Mouse (Mus musculus) brown adipose tissue, adult 24 weeks (tissue): ENCODE results near the gene Scpep1. TPM values are rescaled to one million over a fixed set of nuclear protein-coding genes. Genes with fewer than 3 reads are reported as not detected.
A peak's percentile ranks its signal among the peaks of the same experiment; 100 is the strongest.
"Not testable (repeated sequence)": the region's sequence is repeated elsewhere in the genome, so short reads cannot be mapped to it uniquely, and the experiment has no call there.

ENCODE experiments used
- H3K27ac ChIP-seq: fragments of 200-500 bp; replicated peaks from 2 replicates; pipeline ENCODE4 v1.5.1; 2012; ENCODE audit warnings: low read depth, mild to moderate bottlenecking, low read length
- H3K4me1 ChIP-seq: fragments of 200-500 bp; 2 replicates; pipeline ENCODE4 v1.6.1; 2012; ENCODE audit warnings: low read length, mixed read lengths; ENCODE audit not compliant: control insufficient read depth, insufficient read depth, insufficient read length
- H3K4me3 ChIP-seq: fragments of 200-500 bp; 2 replicates; pipeline ENCODE4 v1.5.1; 2012; ENCODE audit warnings: low read depth, mild to moderate bottlenecking, low read length, moderate library complexity; ENCODE audit not compliant: insufficient read depth
- polyA plus RNA-seq: library from polyadenylated mRNA; stranded (reverse); fragments of >200 nt; gene quantifications from 2 replicates; pipeline ENCODE4 v1.2.4, GENCODE M21; 2012; ENCODE audit not compliant: missing spikeins, insufficient read depth, insufficient read length

Gene Scpep1
- polyA plus RNA-seq, 1 experiment: 57.0 TPM

DNA sequence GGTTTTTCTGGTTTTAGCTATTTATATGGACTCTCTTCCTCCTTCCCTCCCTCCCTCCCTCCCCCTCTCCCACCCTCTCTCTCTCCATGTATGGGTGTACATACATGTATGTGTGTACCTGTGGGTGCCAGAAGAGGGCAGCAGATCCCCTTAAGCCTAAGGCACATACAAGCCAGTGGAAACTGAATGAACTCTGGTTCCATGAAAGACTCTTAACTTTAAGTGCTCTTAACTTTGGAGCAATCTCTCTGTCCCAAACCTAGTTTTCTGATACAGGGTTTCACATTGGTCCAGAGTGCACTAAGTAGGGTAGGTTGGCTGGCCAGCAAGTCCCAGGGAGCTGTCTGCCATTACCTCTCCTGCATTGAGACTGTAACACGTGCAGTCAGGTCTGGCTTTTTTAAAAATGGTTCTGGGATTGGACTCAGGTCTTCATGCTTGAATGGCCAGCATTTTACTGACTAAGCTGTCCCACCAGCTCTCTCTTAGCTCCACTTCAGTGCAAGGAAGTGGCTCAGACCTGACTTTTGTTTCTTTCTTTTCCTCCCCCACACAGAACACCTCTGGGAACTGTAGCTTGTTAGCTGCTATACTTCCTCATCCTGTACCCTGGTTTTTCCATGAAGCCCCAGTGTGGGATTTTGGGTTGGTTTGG, 46.6 kb downstream of the Scpep1 start:
- H3K27ac ChIP-seq: peak overlapping the region; percentile 89
- peaks cover 20% of the 10 kb centered on the region for H3K4me1 ChIP-seq
- H3K4me3 ChIP-seq: no peak overlapping the region

DNA sequence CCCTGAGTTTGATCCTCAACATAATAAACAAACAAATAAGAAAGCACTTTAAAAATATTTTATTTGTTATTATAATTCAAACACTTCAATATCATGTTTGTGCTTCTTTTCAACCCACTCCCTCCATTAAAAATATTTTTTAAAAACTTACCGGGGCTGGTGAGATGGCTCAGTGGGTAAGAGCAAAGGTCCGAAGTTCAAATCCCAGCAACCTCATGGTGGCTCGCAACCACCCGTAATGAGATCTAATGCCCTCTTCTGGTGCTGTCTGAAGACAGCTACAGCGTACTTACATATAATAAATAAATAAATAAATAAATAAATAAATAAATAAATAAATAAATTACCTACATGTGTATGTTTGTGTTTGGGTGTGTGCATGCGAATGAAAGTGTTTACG, 47.4 kb downstream of the Scpep1 start:
- Histone ChIP-seq H3K4me1 (peaks cover 20% of the 10 kb centered on the region), H3K4me3 (no peak overlapping the region), H3K27ac (no peak overlapping the region)

DNA sequence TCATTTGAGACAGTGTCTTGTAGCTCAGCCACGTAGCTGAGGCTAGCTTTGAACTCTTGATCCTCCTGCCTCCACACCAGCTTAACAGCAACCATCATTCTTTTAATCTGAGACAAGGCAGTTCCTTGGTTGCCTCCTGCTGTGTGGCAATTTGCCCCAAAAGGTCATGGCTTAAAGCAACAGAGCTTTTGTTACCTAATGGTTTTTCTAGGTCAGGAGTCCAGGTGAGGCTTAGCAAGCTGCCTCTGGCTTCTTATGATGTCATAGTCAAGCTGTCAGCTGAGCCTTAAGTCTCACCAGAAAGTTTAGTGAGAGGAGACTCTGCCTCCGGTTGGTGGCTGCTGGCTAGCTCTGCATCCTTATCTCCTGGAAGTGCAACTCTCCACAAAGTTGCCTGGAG, 49.6 kb downstream of the Scpep1 start:
- Histone ChIP-seq H3K4me3 (no peak overlapping the region), H3K4me1 (peaks cover 24% of the 10 kb centered on the region), H3K27ac (peak overlapping the region; percentile 41)

DNA sequence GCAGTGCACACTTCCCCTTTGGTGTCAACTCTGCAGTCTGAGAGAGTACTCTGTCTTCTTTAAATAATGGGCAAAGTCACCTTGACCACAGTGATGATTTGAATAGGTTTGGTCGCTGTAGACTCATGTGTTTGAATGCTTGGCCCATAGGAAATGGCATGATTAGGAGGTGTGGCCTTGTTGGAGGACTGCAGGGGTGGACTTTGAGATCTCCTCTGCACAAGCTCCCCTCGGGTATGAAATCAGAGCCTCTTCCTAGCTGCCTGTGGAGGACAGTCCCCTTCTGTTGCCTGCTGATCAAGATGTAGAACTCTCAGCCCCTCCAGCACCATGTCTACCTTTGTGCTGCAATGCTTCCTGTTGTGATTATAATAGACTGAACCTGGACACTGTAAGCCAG, 51.2 kb downstream of the Scpep1 start:
- peaks cover 17% of the 10 kb centered on the region for H3K4me1 ChIP-seq
- H3K27ac ChIP-seq: no peak overlapping the region
- H3K4me3 ChIP-seq: no peak overlapping the region

DNA sequence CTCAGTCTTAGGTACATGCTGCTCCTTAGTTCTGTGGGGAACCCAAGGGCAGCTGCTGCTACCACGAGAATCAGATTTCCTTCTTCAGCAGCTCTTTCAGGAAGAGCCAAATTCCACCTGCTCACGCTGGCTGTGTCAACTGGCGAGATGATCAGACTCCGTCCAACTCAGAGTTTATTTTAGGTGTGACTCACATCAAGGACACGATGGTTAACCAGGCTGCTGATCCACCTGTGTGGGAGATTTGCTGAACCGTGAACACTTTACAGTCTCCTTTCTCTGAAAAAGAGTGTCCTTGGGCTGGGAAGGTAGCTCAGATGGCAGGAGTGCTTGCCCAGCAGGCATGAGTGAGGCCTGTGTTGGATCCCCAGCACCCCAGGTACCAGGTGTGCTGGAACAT, 52.5 kb downstream of the Scpep1 start:
- Histone ChIP-seq H3K27ac (peak overlapping the region; percentile 38), H3K4me1 (peaks cover 16% of the 10 kb centered on the region)

DNA sequence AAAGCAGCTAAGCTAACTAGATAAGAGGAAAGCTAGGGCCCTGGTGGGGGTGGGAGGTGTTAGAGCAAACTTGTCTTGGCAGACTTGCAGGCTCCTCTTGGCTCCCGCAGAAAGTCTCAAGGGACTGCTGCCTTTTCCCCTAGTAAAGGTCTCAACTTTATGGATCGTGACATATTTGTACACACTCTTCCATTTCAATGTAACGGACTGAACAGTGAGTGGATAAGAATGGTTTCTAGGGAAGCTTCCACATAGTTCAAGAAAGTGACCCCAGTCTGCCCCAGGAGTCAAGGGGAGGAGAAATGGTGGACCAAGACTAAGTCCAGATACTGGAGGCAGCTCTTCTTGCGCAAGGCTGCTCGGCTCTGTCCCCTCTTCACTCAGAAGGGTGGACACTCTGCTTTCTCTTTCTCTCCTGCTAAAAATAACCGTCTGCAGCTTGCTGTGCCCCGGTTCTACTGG, 53.9 kb downstream of the Scpep1 start:
- peaks cover 16% of the 10 kb centered on the region for H3K4me1 ChIP-seq
- 0 out of 2 replicates have a peak overlapping the region, but pooled peaks have one; percentile 11 for H3K4me3 ChIP-seq
- H3K27ac ChIP-seq: peak overlapping the region; percentile 99

More for the DNA sequence above, 52.5 kb downstream of the Scpep1 start:
- H3K4me3 ChIP-seq: no peak overlapping the region

DNA sequence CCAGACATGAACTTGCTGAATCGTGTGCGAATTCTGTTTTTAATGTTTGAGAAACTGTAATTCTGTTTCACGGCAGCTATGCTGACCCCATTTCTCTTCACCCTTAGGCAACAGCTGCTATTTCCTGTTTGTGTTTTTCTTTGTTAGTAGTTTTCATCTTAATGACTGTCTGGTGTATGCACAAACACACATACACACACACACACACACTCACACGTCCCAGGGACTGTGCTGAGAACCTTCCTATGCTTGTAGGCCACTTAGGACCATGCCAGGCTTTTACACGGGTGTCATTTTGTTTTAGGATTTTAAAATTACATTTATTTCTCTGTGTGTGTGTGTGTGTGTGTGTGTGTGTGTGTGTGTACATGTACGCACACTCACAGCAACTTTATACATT, 55.7 kb downstream of the Scpep1 start:
- peaks cover 11% of the 10 kb centered on the region for H3K4me1 ChIP-seq

DNA sequence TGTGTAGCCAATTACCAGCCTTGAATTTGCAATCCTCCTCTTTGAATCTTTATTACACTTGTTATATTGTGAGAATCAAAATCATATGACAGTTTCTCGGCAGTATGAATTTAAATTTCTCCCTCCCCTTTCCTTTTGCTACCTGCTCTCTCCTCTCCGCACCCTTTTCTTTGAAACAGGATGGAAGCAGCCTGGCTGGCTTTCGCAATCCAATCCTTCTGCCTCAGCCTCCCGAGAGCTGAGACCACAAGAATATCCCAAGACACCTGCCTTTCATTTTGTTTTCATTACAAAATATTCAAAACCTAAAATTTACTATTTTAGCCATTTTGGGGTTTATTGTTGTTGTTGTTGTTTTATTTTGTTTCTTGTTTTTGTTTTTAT, 56.9 kb downstream of the Scpep1 start:
- no peak overlapping the region; the same call in 1 of the 2 replicates for H3K4me3 ChIP-seq
- H3K27ac ChIP-seq: peak overlapping the region; percentile 98
- peaks cover 11% of the 10 kb centered on the region for H3K4me1 ChIP-seq

More for the DNA sequence above, 55.7 kb downstream of the Scpep1 start:
- Histone ChIP-seq H3K27ac (no peak overlapping the region), H3K4me3 (no peak overlapping the region)

DNA sequence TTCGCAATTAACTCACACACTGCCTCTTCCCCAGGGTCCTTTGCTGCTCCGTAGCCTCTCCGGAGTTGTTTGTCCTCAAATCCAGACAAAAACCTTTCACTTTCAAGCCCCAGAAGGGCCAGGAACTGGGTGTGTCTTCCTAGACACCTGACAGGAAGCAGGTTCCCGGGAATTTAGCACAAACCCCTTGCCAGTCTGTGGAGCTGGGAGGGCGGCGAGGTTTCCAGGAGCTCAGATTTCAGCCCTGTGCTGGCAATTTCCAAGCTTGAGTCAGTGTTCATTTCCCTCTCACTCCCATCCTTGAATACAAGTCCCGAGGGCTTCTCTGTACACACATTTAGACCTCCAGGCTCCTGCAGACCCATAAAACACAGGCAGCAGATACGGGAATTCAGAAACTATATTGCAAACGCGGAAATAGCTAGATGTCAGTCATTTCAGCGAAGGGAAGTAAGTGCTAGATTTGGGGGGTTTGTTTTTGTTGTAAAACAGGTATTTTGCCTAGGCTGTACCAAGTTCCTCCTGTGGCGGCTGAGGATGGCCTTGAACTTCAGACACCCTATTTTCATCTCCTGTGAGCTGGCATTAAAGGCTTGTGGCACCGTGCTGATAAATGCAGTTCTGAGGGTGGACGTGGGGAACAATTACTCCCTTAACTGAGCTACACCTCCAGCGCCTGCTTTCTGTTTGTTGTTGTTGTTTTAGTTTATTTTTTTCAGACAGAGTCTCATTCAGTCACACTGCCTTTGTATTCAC, 57.5 kb downstream of the Scpep1 start:
- Histone ChIP-seq H3K4me3 (peak overlapping the region; percentile 62), H3K27ac (peak overlapping the region; percentile 98)

DNA sequence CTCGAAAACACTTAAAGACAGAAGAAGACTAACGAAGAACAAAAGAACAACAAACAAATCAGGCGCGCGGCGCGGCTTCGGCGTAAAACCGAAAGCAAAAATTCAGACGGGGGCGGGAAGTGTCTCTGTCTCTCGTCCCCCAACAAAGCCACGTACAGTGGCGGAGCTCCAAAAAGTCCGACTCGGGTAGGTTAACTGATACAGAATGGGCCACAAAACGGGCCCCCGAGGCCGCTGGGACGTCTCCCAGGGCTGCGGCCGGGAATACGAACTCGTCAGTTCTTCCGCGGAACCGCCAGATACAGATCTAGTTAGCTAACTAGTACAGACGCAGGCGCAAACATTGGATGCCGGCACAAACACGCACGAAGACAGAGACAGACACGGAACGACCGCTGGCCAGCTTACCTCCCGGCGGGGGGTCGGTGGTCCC, 59.4 kb downstream of the Scpep1 start:
- not testable (repeated sequence) for H3K27ac ChIP-seq, H3K4me1 ChIP-seq, H3K4me3 ChIP-seq

More for the DNA sequence above, 57.5 kb downstream of the Scpep1 start:
- H3K4me1 ChIP-seq: peaks cover 11% of the 10 kb centered on the region

DNA sequence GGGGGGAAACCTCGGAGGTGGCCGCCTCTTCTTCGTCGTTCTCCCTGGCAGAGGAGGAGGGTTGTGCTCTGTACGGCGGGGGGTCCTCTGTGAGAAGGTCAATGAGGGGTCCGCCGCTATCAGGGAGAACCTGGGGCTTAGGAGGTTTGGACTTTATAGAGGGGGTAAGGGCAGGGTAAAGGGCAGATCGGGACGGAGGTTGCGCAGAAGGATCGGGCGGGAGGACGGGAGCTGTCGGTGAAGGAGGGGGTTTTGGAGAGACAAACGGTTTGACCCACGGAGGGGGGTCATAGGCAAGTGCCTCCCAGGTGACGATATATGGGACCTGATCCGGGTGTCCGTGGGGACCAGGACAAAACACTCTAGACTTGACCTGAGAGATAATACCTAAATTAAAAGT, 60.0 kb downstream of the Scpep1 start:
- not testable (repeated sequence) for H3K27ac ChIP-seq, H3K4me1 ChIP-seq, H3K4me3 ChIP-seq

DNA sequence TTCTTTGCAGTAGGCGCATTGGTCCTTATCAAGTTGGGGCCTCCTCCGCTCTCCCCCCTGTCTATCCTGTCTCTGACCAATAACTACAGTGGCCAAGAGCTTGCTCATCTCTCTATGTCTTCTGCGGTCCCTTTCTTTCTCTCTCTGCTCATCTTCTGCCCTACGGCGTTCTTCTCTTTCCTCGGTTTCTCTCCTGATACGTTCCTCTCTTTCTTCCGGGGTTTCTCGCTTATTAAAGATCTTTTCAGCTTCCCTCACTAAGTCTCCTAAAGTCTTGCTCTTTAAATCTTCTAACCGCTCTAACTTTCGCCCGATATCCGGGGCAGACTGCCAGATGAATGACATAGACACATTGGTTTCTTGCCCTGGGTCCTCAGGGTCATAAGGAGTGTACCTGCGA, 61.0 kb downstream of the Scpep1 start:
- H3K4me1 ChIP-seq, H3K4me3 ChIP-seq, H3K27ac ChIP-seq: not testable (repeated sequence)

DNA sequence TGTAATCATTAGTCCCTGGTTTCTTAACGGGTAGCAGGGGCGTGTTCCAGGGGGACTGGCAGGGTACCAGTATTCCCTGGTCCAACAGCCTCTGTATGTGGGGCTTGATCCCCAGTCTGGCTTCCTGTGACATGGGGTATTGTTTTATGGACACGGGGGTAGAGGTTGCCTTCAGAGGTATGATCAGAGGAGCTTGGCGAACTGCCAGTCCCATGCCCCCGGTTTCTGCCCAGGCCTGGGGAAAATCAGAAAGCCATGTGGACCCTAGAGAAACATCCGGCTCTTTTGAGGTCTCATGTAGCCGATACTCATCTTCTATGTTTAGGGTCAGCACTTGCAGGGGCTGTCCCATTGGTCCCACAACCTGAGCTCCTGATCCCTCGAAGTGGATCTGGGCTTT, 61.8 kb downstream of the Scpep1 start:
- H3K4me3 ChIP-seq, H3K4me1 ChIP-seq, H3K27ac ChIP-seq: not testable (repeated sequence)

DNA sequence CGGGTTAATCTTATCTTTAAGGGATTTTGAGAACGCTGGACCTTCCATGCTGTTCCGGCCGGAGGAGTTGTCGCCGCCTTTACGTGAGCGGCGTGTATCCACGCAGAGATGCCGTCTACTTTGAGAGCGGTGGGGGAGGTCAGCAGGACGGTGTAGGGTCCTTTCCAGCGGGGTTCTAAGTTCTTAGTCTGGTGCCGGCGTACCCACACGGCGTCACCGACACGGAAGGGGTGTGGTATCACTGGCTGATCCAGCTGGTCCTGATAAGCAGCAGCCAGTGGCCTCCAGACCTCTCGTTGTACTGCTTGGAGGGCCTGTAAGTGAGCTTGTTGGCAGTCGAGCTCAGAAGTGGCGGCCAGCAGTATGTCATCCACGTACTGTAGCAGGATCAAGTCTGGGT, 62.5 kb downstream of the Scpep1 start:
- H3K4me3 ChIP-seq, H3K27ac ChIP-seq, H3K4me1 ChIP-seq: not testable (repeated sequence)

DNA sequence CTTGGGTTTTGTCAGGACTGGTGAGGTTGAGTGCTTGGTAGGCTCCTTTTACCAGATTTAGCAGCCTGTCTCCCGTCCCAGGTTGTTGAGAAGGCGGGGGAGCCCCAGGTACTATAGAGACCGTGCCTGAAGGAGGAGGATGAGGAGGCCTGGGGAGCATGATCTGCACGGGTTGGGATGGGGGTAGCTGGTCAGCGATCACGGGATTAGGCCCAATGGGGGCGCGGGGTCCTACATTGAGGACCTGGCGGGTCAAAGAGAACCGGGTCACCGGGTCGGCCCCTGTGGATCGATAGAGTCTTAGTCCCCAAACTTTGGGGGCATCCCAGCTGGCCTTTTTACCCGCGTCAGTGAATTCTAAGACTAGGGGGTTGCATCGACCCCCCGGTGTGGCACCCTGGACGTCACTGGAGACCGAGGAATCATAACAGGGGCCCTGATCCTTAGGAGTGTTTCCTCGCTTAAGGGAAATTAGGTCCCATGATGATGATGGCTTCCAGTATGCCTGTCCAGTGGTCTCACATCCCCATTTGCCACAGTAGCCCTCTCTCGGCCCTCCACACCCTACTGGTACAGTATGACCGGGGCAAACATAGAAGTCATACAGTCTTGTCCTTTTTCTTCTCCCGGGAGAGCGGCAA, 63.2 kb downstream of the Scpep1 start:
- H3K4me3 ChIP-seq, H3K4me1 ChIP-seq, H3K27ac ChIP-seq: not testable (repeated sequence)
